Mouse (Mus musculus): ENCODE measurements at regions not wholly inside any gene's neighbourhood (a gene's known extent, or its start where the extent isn't known, plus 50 kb on each side); places are given as distances from the start of the nearest gene placed in this dataset.

GRCm38 (mm10) chr11:45116702-45117101 lies 499.6 kb downstream of the Ebf1 start:
- TF ChIP-seq CTCF (IDR thresholded peaks at IDR 0.05; ENCODE audit: borderline replicate concordance, control insufficient read depth, extremely low read depth, insufficient read depth, low read length, poor library complexity), result no peak
- no peak for TF ChIP-seq POLR2A (IDR thresholded peaks at IDR 0.05; ENCODE audit: control insufficient read depth, extremely low read depth, insufficient read depth, low read length, poor library complexity)

Measured in thymus, adult 2 months (tissue).